Mouse (Mus musculus) CD8-positive naive resting alpha-beta T cell, adult 57 days (primary cell): ENCODE data around the gene Lyst. TPM values are rescaled to one million over a fixed set of nuclear protein-coding genes. Genes with fewer than 3 reads are reported as not detected.

Source experiments
- total RNA-seq: library from RNA; stranded (reverse); gene quantifications from one replicate; pipeline ENCODE4 v1.2.4, GENCODE M21; 2023

Lyst gene
- 88.3 TPM for total RNA-seq

GRCm38 (mm10) chr13:13590048-13591011, at the start of gene Lyst:
Gene Lyst (plus strand): TSS chr13:13590397.

GRCm38 (mm10) chr13:13783894-13784419, 193.8 kb downstream of the Lyst start, which contains the start of gene Gng4:
Gene Gng4 (plus strand): TSS chr13:13784059.

Other genes with a start within 250 kb of the Lyst start
- 4.1 TPM for gene Gpr137b, start 196.4 kb upstream of the Lyst start, total RNA-seq
- gene Nid1, start 152.8 kb upstream of the Lyst start, total RNA-seq: 1.7 TPM
- gene Gng4, start 193.7 kb downstream of the Lyst start, total RNA-seq: 0.86 TPM